ENCODE assay signal across 8 mouse cellular contexts in the genomic region with DNA sequence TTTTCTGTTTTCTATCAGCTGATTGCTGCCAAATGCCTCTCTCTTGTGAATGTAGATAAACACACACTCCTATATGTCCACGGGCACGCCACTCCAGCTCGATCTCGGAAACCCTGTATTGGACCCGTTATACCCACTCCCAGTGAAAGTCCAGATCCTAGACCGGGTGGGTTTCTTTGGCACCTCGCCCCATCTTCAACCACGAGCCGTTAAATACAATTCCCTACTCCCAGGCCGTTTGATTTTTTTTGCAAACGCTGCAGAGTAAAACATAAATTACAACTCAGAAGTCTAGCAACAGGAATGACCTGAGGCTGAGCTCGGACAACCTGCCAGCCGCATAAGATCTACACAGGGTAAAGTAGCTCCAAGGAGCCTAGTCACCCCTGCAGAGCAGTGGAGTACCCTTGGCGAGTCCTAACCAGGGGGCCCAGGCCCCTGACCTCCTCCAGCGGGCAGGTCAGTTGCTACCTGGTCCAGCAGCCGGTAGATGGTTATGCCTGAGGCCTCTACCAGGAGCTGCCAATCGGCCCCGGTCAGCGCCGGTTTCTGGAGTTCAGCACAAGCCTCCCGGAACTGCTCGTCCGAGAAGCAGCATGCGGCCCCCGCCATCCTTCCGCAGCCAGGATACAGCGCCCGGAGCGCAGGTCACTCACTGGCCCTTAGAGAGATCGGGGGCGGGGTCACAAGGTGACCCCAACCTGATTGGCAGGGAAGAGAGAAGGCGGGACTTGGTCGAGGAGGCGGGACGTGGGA. TPM values are rescaled to one million over a fixed set of nuclear protein-coding genes. Genes with fewer than 3 reads are reported as not detected.
DNase-seq lines count a peak whose midpoint lies in the region; ATAC-seq and TF ChIP-seq lines count a peak whose summit lies in the region.

A gene (minus strand): TSS at position 664 of the 756 bp plus-strand sequence.

- peak within 1 kb of the TSS; percentile 77 for H3K9ac ChIP-seq in embryonic facial prominence, embryonic 13.5 days
- peak within 1 kb of the TSS; percentile 77 for H3K9ac ChIP-seq in liver, embryonic 13.5 days
- H3K9ac ChIP-seq in stomach, embryonic 15.5 days = peak within 1 kb of the TSS; percentile 51; the same call in 1 of the 2 replicates

- peak within 1 kb of the TSS; percentile 72 for H3ac ChIP-seq in C2C12 (ENCODE audit: control insufficient read depth, insufficient read length, low read depth)

- H3K79me3 ChIP-seq in C2C12 (ENCODE audit: low read depth) = no peaks in the 10 kb centered on the region

- H3K4me1 ChIP-seq in embryonic facial prominence, embryonic 13.5 days = peaks cover 11% of the 10 kb centered on the region
- peaks cover 18% of the 10 kb centered on the region for H3K4me1 ChIP-seq in liver, embryonic 13.5 days (replicated peaks)
- H3K4me1 ChIP-seq in stomach, embryonic 15.5 days = no peaks in the 10 kb centered on the region

- H3K4me2 ChIP-seq in embryonic facial prominence, embryonic 13.5 days = peak within 1 kb of the TSS; percentile 83
- peak within 1 kb of the TSS; percentile 82 for H3K4me2 ChIP-seq in liver, embryonic 13.5 days
- peak within 1 kb of the TSS; percentile 83 for H3K4me2 ChIP-seq in stomach, embryonic 15.5 days

- peak within 1 kb of the TSS; percentile 44; the same call in 1 of the 2 replicates for H3K27ac ChIP-seq in embryonic facial prominence, embryonic 13.5 days
- H3K27ac ChIP-seq in liver, embryonic 13.5 days = no peak within 1 kb of the TSS; the same call in 1 of the 2 replicates
- H3K27ac ChIP-seq in stomach, embryonic 15.5 days = peak within 1 kb of the TSS; percentile 6; the same call in 1 of the 2 replicates

- ATAC-seq in embryonic facial prominence, embryonic 13.5 days (ENCODE audit: insufficient number of reproducible peaks, insufficient read depth, low FRiP score, low TSS enrichment, low read depth) = 0 out of 2 replicates have a peak, but pooled peaks have one; percentile 67
- ATAC-seq in liver, embryonic 13.5 days (ENCODE audit: low read depth) = peak; percentile 99
- ATAC-seq in stomach, embryonic 15.5 days (ENCODE audit: insufficient read depth, low FRiP score, low read depth) = peak; percentile 97

- H3K27me3 ChIP-seq in C2C12 (ENCODE audit: control insufficient read depth, insufficient read depth, insufficient read length) = no peaks in the 10 kb centered on the region
- no peaks in the 10 kb centered on the region for H3K27me3 ChIP-seq in embryonic facial prominence, embryonic 13.5 days
- H3K27me3 ChIP-seq in liver, embryonic 13.5 days = no peaks in the 10 kb centered on the region
- H3K27me3 ChIP-seq in stomach, embryonic 15.5 days (replicated peaks) = no peaks in the 10 kb centered on the region

- DNase-seq in adrenal gland, postnatal 4 days (ENCODE audit: low spot score in 2 of 2) = peak; percentile 59 to 74
- peak; percentile 74 for DNase-seq in heart, adult 8-10 months (ENCODE audit: low spot score)
- peak; percentile 93 to 94 for DNase-seq in kidney, adult 8-10 months
- DNase-seq in liver, embryonic 13.5 days = peak; percentile 79
- DNase-seq in naive thymus-derived CD4-positive, alpha-beta T cell, adult 2 months (ENCODE audit: low read depth) = peak; percentile 72

- H3K4me3 ChIP-seq in C2C12 (ENCODE audit: insufficient read depth, poor library complexity, severe bottlenecking) = peak within 1 kb of the TSS; percentile 36
- peak within 1 kb of the TSS; percentile 62 for H3K4me3 ChIP-seq in embryonic facial prominence, embryonic 13.5 days
- peak within 1 kb of the TSS; percentile 66 for H3K4me3 ChIP-seq in liver, embryonic 13.5 days (replicated peaks)
- peak within 1 kb of the TSS; percentile 56 for H3K4me3 ChIP-seq in stomach, embryonic 15.5 days (replicated peaks)

- 11% methylated on average over 35 of the region's 35 CpGs for WGBS in embryonic facial prominence, embryonic 13.5 days
- WGBS in liver, embryonic 13.5 days (ENCODE audit: insufficient replicate concordance) = 6% methylated on average over 35 of the region's 35 CpGs
- 8% methylated on average over 35 of the region's 35 CpGs for WGBS in stomach, embryonic 15.5 days

- no peaks in the 10 kb centered on the region for H3K36me3 ChIP-seq in C2C12 (ENCODE audit: control insufficient read depth, insufficient read depth)
- no peaks in the 10 kb centered on the region for H3K36me3 ChIP-seq in embryonic facial prominence, embryonic 13.5 days
- no peaks in the 10 kb centered on the region for H3K36me3 ChIP-seq in liver, embryonic 13.5 days
- no peaks in the 10 kb centered on the region for H3K36me3 ChIP-seq in stomach, embryonic 15.5 days

- no peaks in the 10 kb centered on the region for H3K79me2 ChIP-seq in C2C12 (ENCODE audit: control insufficient read depth, insufficient read depth)

- no peaks in the 10 kb centered on the region for H3K9me3 ChIP-seq in embryonic facial prominence, embryonic 13.5 days
- H3K9me3 ChIP-seq in liver, embryonic 13.5 days (replicated peaks) = no peaks in the 10 kb centered on the region
- no peaks in the 10 kb centered on the region for H3K9me3 ChIP-seq in stomach, embryonic 15.5 days

- no peak for TF ChIP-seq CTCF in C2C12 (IDR thresholded peaks at IDR 0.05; ENCODE audit: control insufficient read depth, insufficient read depth, insufficient read length)

TF ChIP-seq in C2C12, 6 proteins besides CTCF, POLR2A, EP300 and RAD21:
- TF ChIP-seq USF1 (IDR thresholded peaks at IDR 0.05; ENCODE audit: low read depth) (no peak), MYOD1 (IDR thresholded peaks at IDR 0.05; ENCODE audit: control insufficient read depth, insufficient read length, low read depth) (no peak), FOSL1 (IDR thresholded peaks at IDR 0.05; ENCODE audit: insufficient read depth, low read length, poor library complexity, severe bottlenecking) (no peak), MYOG (IDR thresholded peaks at IDR 0.05; ENCODE audit: control insufficient read depth, extremely low read depth, insufficient read length) (no peak), CEBPB (IDR thresholded peaks at IDR 0.05; ENCODE audit: low read depth) (no peak), MAX (IDR thresholded peaks at IDR 0.05) (peak; percentile 81)

RNA-seq across cellular contexts. Expression of the gene that starts here (rescaled TPM):
- polyA plus RNA-seq in C2C12 (2012; fragmentation: generic; extraction: Trizol) = 0.84 TPM
- 10 to 100 TPM in 1 of 2 experiments, 1 to 10 TPM in 1; 8.8 to 14.3 TPM for total RNA-seq in adrenal gland, postnatal 4 days (2021)
- 4.7 and 5.0 TPM in 2 replicates for polyA plus RNA-seq in embryonic facial prominence, embryonic 13.5 days (2015; fragmentation: Nextera tagmentation; extraction: Ambion mirVana)
- total RNA-seq in heart, adult 8-10 months (2022) = 1 to 10 TPM; 3.5 to 5.1 (median 4.6) TPM
- 10.9 and 12.4 TPM in 2 replicates for polyA plus RNA-seq in liver, embryonic 13.5 days (2015; fragmentation: Nextera tagmentation; extraction: Ambion mirVana)
- 13.9 and 15.8 TPM in 2 replicates for polyA plus RNA-seq in stomach, embryonic 15.5 days (2015; fragmentation: Nextera tagmentation; extraction: Ambion mirVana)
